Mouse (Mus musculus) liver, adult 2 months (tissue): Measurements from ENCODE around the gene Fn1. TPM values are rescaled to one million over a fixed set of nuclear protein-coding genes. Genes with fewer than 3 reads are reported as not detected.

Experiments used
- DNase-seq: peaks from one replicate; pipeline ENCODE4 v3.0.0-alpha.2; 2011; ENCODE audit warnings: low read depth, low spot score; ENCODE audit errors: extremely low read depth
- H3K27ac ChIP-seq: fragments of 200-500 bp; replicated peaks from 2 replicates; pipeline ENCODE4 v1.5.1; 2012; ENCODE audit warnings: low read depth, mild to moderate bottlenecking, control low read depth, inconsistent platforms, low read length; ENCODE audit not compliant: insufficient read depth
- H3K27me3 ChIP-seq: fragments of 200-500 bp; 2 replicates; pipeline ENCODE4 v1.6.1; 2012; ENCODE audit warnings: mild to moderate bottlenecking, moderate library complexity, low read length, inconsistent platforms; ENCODE audit not compliant: control insufficient read depth, insufficient read depth
- H3K36me3 ChIP-seq: fragments of 200-500 bp; 2 replicates; pipeline ENCODE4 v1.6.1; 2012; ENCODE audit warnings: low read length, inconsistent platforms; ENCODE audit not compliant: control insufficient read depth, insufficient read depth
- H3K4me1 ChIP-seq: fragments of 200-500 bp; 2 replicates; pipeline ENCODE4 v1.6.1; 2011; ENCODE audit warnings: low read length; ENCODE audit not compliant: control insufficient read depth, insufficient read depth
- H3K4me3 ChIP-seq: fragments of 200-500 bp; 2 replicates; pipeline ENCODE4 v1.5.1; 2011; ENCODE audit warnings: low read depth, mild to moderate bottlenecking, control low read depth, low read length, moderate library complexity; ENCODE audit not compliant: insufficient read depth
- H3K79me2 ChIP-seq: fragments of 200-500 bp; 2 replicates; pipeline ENCODE4 v1.6.1; 2012; ENCODE audit warnings: inconsistent platforms, mild to moderate bottlenecking, low read length, moderate library complexity; ENCODE audit not compliant: control insufficient read depth, insufficient read depth
- H3K9ac ChIP-seq: fragments of 200-500 bp; 2 replicates; pipeline ENCODE4 v1.6.1; 2012; ENCODE audit warnings: low read depth, mild to moderate bottlenecking, control low read depth, inconsistent platforms, low read length
- CTCF ChIP-seq: fragments of 200-500 bp; IDR thresholded peaks from 2 replicates; pipeline ENCODE4 v1.5.1; 2011; ENCODE audit warnings: low read depth, low read length, control low read depth
- POLR2A ChIP-seq: fragments of 200-500 bp; IDR thresholded peaks from 2 replicates; pipeline ENCODE4 v1.6.1; 2011; ENCODE audit warnings: low read length, control low read depth; ENCODE audit not compliant: insufficient read depth; ENCODE audit errors: extremely low read depth
- WGBS: fragments of 180-500 bp; shearing (Covaris S2); methylation state at CpG from one replicate; pipeline ENCODE4 v1.1.7; 2018; 5-methylcytosine and 5-hydroxymethylcytosine counted together
- polyA plus RNA-seq: library from polyadenylated mRNA; depleted of rRNA; stranded (reverse); fragments of >200 nt; gene quantifications from 2 replicates; pipeline ENCODE4 v1.2.3, GENCODE M21; 2012
- total RNA-seq: library from RNA; depleted of rRNA; stranded (reverse); fragments of >200 nt; gene quantifications from 2 replicates; pipeline ENCODE4 v1.2.3, GENCODE M21; 2014

Fn1 gene
- total and polyA plus RNA-seq, 2 experiments: 530 to 698 TPM

DNA sequence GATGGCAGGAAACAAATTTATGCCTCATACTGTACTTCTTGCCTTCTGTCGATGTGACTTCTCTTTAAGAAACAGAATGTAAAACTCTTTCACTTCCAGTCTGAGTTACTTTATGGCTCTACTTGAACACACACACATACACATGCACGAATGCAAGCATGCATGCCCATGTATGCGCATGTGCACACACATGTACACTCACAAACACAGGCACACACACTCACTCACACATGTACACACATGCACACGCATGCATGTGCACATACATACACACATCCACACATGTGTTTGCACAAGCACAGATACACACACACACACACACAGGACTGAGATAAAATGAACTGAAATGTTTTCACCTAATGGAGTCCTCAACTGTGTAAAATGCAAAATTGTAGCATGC is 16.3 kb downstream of the Fn1 start:
- 80% methylated on average over 4 of the region's 4 CpGs for WGBS
- H3K36me3 ChIP-seq: peaks cover 63% of the 10 kb centered on the region
- H3K4me1 ChIP-seq: peaks cover 45% of the 10 kb centered on the region
- H3K79me2 ChIP-seq: no peaks in the 10 kb centered on the region
- H3K4me3 ChIP-seq: no peak overlapping the region
- no peak overlapping the region for H3K27ac ChIP-seq
- no peaks in the 10 kb centered on the region for H3K27me3 ChIP-seq
- no peak for DNase-seq
- TF ChIP-seq POLR2A (no peak), CTCF (no peak)
- H3K9ac ChIP-seq: no peak overlapping the region; the same call in 1 of the 2 replicates

DNA sequence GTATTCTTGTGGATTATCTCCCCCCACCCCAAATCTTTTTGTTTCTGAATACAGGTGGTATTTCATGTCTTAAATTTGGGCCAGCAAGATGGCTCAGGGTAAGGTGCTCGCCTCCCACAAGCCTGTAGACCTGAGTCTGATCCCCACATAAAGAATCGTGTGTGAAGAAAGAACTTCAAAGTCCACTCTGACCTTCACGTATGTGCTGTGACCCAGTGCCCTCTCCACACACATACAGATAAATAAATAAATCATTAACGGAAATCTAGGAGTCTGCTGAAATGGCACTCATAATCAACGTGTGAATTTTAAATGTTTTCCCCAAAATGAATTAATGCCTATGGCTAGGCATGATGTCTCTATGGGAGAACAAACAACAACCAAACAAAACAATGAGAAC is 16.9 kb downstream of the Fn1 start:
- peaks cover 43% of the 10 kb centered on the region for H3K4me1 ChIP-seq
- DNase-seq: peak; percentile 58
- no peaks in the 10 kb centered on the region for H3K79me2 ChIP-seq
- peaks cover 61% of the 10 kb centered on the region for H3K36me3 ChIP-seq
- TF ChIP-seq POLR2A (no peak), CTCF (no peak)
- H3K9ac ChIP-seq: no peak overlapping the region
- peak overlapping the region; percentile 67 for H3K27ac ChIP-seq
- 31% methylated on average over 5 of the region's 5 CpGs for WGBS
- H3K4me3 ChIP-seq: no peak overlapping the region
- H3K27me3 ChIP-seq: no peaks in the 10 kb centered on the region

GRCm38 (mm10) chr1:71635101-71636014 is 17.6 kb downstream of the Fn1 start:
- H3K9ac ChIP-seq: no peak overlapping the region
- 46% methylated on average over 10 of the region's 10 CpGs for WGBS
- no peaks in the 10 kb centered on the region for H3K27me3 ChIP-seq
- H3K4me3 ChIP-seq: no peak overlapping the region
- no peak for TF ChIP-seq CTCF
- TF ChIP-seq POLR2A: no peak
- H3K36me3 ChIP-seq: peaks cover 58% of the 10 kb centered on the region
- DNase-seq: peak; percentile 74
- H3K4me1 ChIP-seq: peaks cover 45% of the 10 kb centered on the region
- peak overlapping the region; percentile 46 for H3K27ac ChIP-seq
- H3K79me2 ChIP-seq: no peaks in the 10 kb centered on the region

DNA sequence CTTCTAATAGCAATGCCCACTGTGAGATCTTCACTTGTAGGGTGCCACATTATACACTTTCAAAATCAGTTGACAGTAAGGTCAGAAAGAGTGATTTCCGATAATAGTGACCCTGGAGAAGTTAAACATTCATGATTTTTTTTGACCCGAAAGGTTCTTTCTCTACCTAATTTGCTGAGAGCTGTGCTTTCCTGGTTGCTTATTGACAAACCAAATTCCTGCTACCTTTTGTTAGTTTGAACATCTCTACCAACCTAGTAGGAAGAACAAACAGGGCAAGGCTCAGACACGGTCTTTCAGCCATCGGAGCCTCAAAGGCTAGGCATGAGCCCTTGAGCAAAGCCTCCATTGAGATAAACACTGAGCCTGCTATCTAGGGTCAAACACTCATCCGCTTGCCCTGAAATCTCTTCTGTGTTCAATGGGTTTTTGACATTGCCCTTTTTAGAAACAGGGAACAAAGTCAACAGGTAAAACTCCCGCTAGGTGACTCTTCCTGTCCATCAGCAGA is 18.5 kb downstream of the Fn1 start:
- H3K27me3 ChIP-seq: no peaks in the 10 kb centered on the region

DNA sequence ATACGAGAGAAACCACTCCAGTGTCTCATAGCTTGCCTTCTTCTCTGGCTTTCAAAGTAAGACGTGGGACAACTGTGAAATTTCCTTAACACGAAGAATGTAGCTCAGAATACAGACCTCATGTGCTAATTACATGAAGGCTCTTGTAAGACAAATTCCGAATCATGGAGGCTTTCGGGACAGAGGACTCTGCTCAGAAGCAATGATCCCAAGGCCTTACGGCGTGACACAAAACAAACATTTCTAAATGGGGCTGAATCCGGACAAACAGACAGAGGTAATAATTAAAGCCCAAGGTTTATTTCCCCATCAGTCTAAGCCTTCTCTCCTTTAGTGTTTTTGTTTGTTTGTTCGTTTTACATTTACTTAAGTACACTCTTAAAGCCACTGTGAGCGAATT is 20.6 kb downstream of the Fn1 start:
- peaks cover 37% of the 10 kb centered on the region for H3K4me1 ChIP-seq
- peak; percentile 94 for DNase-seq
- no peaks in the 10 kb centered on the region; the same call in 1 of the 2 replicates for H3K79me2 ChIP-seq
- WGBS: 33% methylated on average over 10 of the region's 10 CpGs
- peak overlapping the region; percentile 55 for H3K27ac ChIP-seq
- H3K36me3 ChIP-seq: peaks cover 64% of the 10 kb centered on the region
- no peak overlapping the region for H3K4me3 ChIP-seq
- H3K9ac ChIP-seq: no peak overlapping the region
- TF ChIP-seq CTCF (no peak), POLR2A (no peak)
- H3K27me3 ChIP-seq: no peaks in the 10 kb centered on the region

More for the DNA sequence above, 18.5 kb downstream of the Fn1 start:
- Histone ChIP-seq H3K4me3 (no peak overlapping the region), H3K36me3 (peaks cover 59% of the 10 kb centered on the region), H3K27ac (peak overlapping the region; percentile 1), H3K9ac (no peak overlapping the region), H3K79me2 (no peaks in the 10 kb centered on the region; the same call in 1 of the 2 replicates), H3K4me1 (peaks cover 41% of the 10 kb centered on the region)
- peak; percentile 100 for DNase-seq
- TF ChIP-seq CTCF (no peak), POLR2A (no peak)
- 25% methylated on average over 6 of the region's 6 CpGs for WGBS
